Mouse (Mus musculus) E14TG2a.4 (cell line): ENCODE measurements around the gene ccdc198.
"Not testable (repeated sequence)": the region's sequence is repeated elsewhere in the genome, so short reads cannot be mapped to it uniquely, and the experiment has no call there.

ENCODE experiments used
- H3K27me3 ChIP-seq: 2 replicates; pipeline ENCODE4 v1.6.1; 2014; ENCODE audit warnings: low read length, control low read depth; ENCODE audit not compliant: insufficient read depth
- H3K36me3 ChIP-seq: 2 replicates; pipeline ENCODE4 v1.6.1; 2014; ENCODE audit warnings: low read length, control low read depth; ENCODE audit not compliant: insufficient read depth
- H3K4me1 ChIP-seq: replicated peaks from 2 replicates; pipeline ENCODE4 v1.6.1; 2014; ENCODE audit warnings: low read depth, low read length, control low read depth
- H3K4me3 ChIP-seq: replicated peaks from 2 replicates; pipeline ENCODE4 v1.5.1; 2014; ENCODE audit warnings: mild to moderate bottlenecking, low read length
- H3K9me3 ChIP-seq: 2 replicates; pipeline ENCODE4 v1.6.1; 2014; ENCODE audit warnings: low read length, control low read depth
- CTCF ChIP-seq: conservative IDR thresholded peaks from 2 replicates; pipeline ENCODE4 v1.5.1; 2014; ENCODE audit warnings: low read length
- NANOG ChIP-seq: IDR thresholded peaks from 2 replicates; pipeline ENCODE4 v1.6.1; 2014; ENCODE audit warnings: borderline replicate concordance, low read length, mixed read lengths
- POU5F1 ChIP-seq: IDR thresholded peaks from 2 replicates; pipeline ENCODE4 v1.6.1; 2014; ENCODE audit warnings: low read length, borderline replicate concordance

The ccdc198 gene

GRCm38 (mm10) chr14:49265286-49266002 lies 20.2 kb upstream of the ccdc198 start:
- H3K9me3 ChIP-seq: no peaks in the 10 kb centered on the region
- H3K4me3 ChIP-seq: no peak overlapping the region
- no peaks in the 10 kb centered on the region for H3K36me3 ChIP-seq
- H3K27me3 ChIP-seq: no peaks in the 10 kb centered on the region
- H3K4me1 ChIP-seq: peaks cover 7% of the 10 kb centered on the region; the same call in 1 of the 2 replicates
- TF ChIP-seq POU5F1: no peak
- no peak for TF ChIP-seq NANOG
- TF ChIP-seq CTCF: no peak

GRCm38 (mm10) chr14:49241522-49241921 lies 3.8 kb downstream of the ccdc198 start:
- H3K27me3 ChIP-seq: no peaks in the 10 kb centered on the region
- no peaks in the 10 kb centered on the region for H3K9me3 ChIP-seq
- no peaks in the 10 kb centered on the region for H3K4me1 ChIP-seq
- TF ChIP-seq CTCF (no peak), POU5F1 (no peak), NANOG (no peak)
- H3K4me3 ChIP-seq: no peak overlapping the region
- no peaks in the 10 kb centered on the region for H3K36me3 ChIP-seq

GRCm38 (mm10) chr14:49238206-49238605 lies 7.1 kb downstream of the ccdc198 start:
- no peak for TF ChIP-seq POU5F1
- peak; percentile 59 for TF ChIP-seq CTCF
- H3K36me3 ChIP-seq: no peaks in the 10 kb centered on the region
- no peak overlapping the region for H3K4me3 ChIP-seq
- H3K27me3 ChIP-seq: no peaks in the 10 kb centered on the region
- no peaks in the 10 kb centered on the region for H3K9me3 ChIP-seq
- H3K4me1 ChIP-seq: peaks cover 12% of the 10 kb centered on the region

GRCm38 (mm10) chr14:49234788-49235515 lies 10.3 kb downstream of the ccdc198 start:
- no peaks in the 10 kb centered on the region for H3K9me3 ChIP-seq
- H3K4me1 ChIP-seq: peaks cover 12% of the 10 kb centered on the region
- TF ChIP-seq POU5F1: no peak
- peak; percentile 57 for TF ChIP-seq CTCF
- no peak overlapping the region for H3K4me3 ChIP-seq
- no peaks in the 10 kb centered on the region for H3K36me3 ChIP-seq
- H3K27me3 ChIP-seq: no peaks in the 10 kb centered on the region

GRCm38 (mm10) chr14:49231845-49232244 lies 13.4 kb downstream of the ccdc198 start:
- Histone ChIP-seq H3K4me1 (peaks cover 12% of the 10 kb centered on the region), H3K36me3 (no peaks in the 10 kb centered on the region), H3K4me3 (no peak overlapping the region), H3K27me3 (no peaks in the 10 kb centered on the region), H3K9me3 (no peaks in the 10 kb centered on the region)
- no peak for TF ChIP-seq CTCF
- no peak for TF ChIP-seq NANOG
- TF ChIP-seq POU5F1: no peak

GRCm38 (mm10) chr14:49226986-49227385 lies 18.3 kb downstream of the ccdc198 start:
- Histone ChIP-seq H3K27me3 (no peaks in the 10 kb centered on the region), H3K36me3 (no peaks in the 10 kb centered on the region), H3K4me3 (no peak overlapping the region), H3K4me1 (no peaks in the 10 kb centered on the region), H3K9me3 (no peaks in the 10 kb centered on the region)
- TF ChIP-seq NANOG (no peak), POU5F1 (no peak), CTCF (no peak)

GRCm38 (mm10) chr14:49226471-49226870 lies 18.8 kb downstream of the ccdc198 start:
- H3K27me3 ChIP-seq: no peaks in the 10 kb centered on the region

GRCm38 (mm10) chr14:49221771-49222170 lies 23.5 kb downstream of the ccdc198 start:
- no peaks in the 10 kb centered on the region for H3K36me3 ChIP-seq
- H3K4me1 ChIP-seq: no peaks in the 10 kb centered on the region
- H3K27me3 ChIP-seq: no peaks in the 10 kb centered on the region
- TF ChIP-seq NANOG (no peak), POU5F1 (no peak), CTCF (no peak)
- no peak overlapping the region for H3K4me3 ChIP-seq
- no peaks in the 10 kb centered on the region for H3K9me3 ChIP-seq

More at GRCm38 (mm10) chr14:49226471-49226870, 18.8 kb downstream of the ccdc198 start:
- Histone ChIP-seq H3K36me3 (no peaks in the 10 kb centered on the region), H3K4me3 (no peak overlapping the region), H3K4me1 (no peaks in the 10 kb centered on the region), H3K9me3 (no peaks in the 10 kb centered on the region)
- TF ChIP-seq CTCF (no peak), POU5F1 (no peak), NANOG (no peak)

GRCm38 (mm10) chr14:49219466-49220022 lies 25.7 kb downstream of the ccdc198 start:
- not testable (repeated sequence) for H3K36me3 ChIP-seq, H3K9me3 ChIP-seq, H3K4me3 ChIP-seq, H3K4me1 ChIP-seq, H3K27me3 ChIP-seq
